Mouse (Mus musculus) induced T-regulatory cell, adult 2 months (primary cell): ENCODE measurements around the gene St3gal4.
"Not testable (repeated sequence)": the region's sequence is repeated elsewhere in the genome, so short reads cannot be mapped to it uniquely, and the experiment has no call there.

ENCODE experiments used
- DNase-seq: peaks from one replicate; pipeline ENCODE4 v3.0.0-alpha.2; 2012; ENCODE audit warnings: low read depth

The St3gal4 gene

DNA sequence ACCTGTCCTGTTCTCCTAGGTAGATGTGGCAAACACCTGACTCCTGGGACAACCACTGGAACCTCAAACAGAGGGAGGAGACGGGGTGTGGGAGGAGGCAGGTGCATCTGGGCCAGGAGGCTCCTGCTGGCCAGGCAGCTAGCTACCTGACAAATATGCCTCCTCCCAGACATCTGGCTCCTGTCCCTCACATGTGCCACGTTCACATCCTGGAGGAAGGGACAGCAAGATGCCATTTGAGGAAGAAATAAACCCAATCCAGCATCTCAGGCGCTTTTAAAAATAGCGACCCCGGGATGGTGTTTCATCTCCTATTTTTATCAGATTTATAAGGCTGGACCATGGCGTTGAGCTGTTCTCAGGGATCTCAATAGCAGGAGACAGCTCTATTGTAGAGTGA is at the start of gene St3gal4:
Gene St3gal4 (minus strand): TSS at position 101 of the 400 bp plus-strand sequence.
- no peak for DNase-seq

DNA sequence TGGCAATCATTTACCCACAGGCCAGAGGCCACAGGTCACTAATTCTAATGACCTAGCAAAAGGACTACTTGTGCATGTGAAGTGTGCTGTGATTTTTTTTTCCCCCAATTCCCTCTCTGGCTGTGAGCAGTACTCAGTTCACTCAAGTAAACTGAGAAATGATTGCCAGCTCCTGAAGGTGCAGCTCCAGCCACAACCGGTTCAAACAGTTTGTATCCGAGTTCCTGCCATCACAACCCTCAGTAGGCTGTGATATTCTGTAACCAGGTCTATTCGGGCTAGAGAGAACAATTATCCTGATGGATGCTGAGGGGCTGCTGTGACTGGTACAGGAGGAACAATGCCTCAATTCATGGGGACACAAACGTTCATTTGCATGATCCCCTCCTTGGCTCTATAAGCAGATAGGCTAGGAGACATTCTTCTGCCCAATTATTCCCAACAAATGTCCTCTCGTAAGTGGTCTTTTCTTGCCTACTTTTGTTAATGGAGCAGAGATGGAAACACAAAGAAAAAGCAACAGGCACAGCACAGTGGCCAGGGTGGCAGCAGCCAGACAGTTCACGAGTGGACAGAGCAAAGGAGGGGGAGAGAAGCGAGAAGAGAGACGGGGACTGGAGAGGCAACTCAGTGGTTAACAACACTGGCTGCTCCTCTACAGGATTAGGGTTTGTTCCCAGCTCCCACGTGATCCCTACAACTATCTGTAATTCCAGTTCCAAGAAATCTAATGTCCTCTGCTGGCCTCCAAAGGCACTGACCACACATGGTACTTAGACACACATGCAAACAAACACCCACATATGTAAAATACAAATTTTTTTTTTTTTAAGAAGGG is 47.9 kb upstream of the St3gal4 start:
- no peak for DNase-seq

DNA sequence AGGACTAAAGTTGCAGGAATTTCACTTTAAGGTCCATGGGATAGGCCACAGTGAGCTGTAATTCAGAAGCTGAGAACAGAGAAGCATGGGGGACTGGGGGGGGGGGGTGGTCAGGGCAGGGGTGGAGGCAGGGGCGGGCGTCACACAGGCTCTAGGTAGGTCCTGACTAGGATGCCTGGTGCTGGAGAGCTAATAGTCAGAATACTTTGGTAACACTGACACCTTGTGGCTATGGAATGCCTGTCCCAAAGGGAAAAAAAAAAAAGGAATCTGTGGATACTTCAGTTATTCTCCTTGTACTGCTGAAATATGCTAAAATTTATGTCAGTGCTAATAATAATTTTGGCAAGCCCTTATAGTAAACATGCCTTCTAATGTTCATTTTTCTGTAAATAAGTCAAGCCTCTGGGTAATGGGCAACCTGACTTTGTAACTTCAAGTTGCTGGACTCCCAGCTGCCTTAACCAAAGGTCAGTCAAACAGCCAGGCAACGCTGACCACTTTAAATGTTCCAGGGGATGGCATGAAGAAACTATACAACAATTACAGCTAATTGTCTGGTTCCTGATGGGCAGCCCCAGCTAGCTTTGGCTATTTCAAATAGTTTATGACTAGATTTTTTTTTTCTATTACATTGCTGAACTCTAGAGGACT is 47.2 kb upstream of the St3gal4 start:
- peak; percentile 64 for DNase-seq

DNA sequence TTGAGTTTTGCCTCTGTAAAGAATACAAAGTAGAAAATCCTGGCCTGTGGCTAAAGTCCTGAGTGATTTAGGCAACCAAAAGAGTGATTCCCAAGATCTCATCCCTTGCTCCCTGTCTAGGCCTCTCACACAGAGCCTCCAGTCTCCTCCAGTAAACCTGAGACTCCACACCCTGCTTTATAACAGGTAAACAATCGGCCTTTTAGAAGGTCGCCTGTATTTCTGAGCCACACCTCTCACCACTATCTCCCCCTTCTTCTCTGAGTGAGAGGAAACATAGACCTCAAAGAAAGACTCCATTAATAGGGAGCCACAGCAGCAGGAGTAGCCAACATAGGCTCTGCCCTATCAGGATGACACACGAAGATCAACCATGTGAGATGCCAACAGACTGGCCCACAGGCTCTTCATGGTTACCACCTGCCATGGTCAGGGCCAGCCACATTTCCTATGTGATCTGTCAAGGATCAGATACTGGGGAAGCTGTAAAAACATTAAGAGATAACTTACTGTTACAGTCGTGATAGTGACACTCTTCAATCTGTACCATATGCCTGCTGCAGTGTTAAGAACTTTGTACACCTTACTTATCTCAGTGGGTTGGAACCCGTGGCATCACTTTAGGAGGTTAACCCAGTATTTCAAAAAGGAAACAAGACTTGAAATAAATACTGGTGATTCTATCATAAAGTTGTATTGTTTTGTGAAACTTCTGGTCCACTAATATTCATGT is 45.2 kb upstream of the St3gal4 start:
- DNase-seq, result no peak

DNA sequence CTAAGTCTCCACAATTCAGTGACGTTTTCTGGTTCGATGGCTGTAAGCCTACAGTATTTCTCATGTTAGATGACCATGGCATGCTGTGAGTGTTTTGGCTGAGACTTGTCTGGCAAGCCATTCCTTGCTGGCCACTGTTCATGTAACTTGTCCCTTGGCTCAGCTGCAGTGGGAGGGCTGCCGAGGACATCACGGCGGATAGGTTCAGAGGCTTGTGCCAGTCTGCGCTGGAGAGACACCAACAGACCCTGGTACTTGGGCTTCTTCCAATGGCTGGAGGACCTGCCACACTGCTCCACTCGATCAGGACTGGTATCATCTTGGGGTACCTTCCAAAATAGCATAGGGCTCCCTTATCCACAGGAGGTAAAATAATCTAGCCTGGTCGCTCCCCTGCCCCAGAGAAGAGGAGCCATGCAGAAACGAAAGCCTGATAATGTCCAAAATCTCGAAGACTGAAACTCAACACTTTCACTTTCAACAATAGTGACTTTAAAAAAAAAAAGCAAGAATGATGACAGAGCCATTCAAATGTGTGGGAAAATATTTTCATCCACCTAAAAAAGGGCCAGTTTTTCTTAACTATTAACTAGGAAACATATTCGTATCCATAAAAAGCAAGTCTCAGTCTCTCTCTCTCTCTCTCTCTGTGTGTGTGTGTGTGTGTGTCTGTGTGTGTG is 44.1 kb upstream of the St3gal4 start:
- DNase-seq, result peak; percentile 12

DNA sequence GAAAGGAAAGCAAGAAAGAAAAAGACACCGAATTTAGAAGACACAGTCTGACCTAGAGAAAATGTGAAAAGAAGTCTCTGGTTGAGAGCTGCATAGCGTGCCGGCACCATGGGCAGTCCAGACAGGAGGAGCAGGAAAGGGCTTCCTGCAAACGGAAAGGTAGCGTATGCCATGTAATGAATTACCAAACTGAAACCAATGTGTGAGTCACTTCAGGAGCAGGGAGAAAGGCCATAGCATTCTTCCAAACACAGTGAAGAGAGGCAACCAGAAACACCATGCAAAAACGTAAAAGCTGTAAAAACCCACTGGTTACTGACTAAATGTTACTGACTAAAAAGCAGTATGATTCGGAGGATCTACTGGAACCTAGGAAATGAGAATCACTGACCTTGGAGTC is 42.7 kb upstream of the St3gal4 start:
- DNase-seq, result no peak

DNA sequence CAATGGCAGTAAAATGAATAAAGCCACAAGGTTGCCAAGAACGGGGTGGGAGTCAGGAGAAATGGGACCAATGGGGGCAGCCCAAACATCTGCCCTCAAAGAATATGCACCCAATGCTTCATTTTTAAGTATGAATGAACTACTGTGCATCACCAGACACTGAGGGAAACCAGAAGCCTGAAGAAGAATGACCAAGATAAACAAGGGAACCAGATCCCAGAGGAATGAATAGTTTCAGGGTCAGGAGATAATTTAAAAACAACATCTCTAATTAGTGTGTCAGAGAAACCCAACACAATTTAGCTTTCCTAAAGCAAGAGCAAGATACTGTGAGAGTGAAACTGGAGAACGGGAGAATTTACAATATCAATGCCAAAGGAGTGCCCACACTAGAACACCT is 41.6 kb upstream of the St3gal4 start:
- no peak for DNase-seq

DNA sequence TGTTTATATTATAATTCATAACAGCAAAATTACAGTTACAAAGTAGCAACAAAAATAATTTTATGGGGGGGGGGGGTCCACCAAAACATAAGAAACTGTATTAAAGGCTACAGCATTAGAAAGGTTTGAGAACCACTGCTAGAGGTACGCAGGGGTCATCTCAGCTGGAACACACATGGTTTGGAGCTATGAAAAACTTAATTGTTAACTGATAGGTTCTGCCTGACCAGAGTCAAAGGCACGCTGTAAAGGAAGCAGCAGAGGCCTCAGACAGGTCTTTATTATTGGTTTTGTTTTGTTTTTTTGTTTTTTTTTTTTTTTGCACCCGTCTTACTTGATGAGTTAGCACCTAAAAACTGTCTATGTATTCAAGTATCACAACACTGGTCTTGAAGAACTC is 39.4 kb upstream of the St3gal4 start:
- no peak for DNase-seq

DNA sequence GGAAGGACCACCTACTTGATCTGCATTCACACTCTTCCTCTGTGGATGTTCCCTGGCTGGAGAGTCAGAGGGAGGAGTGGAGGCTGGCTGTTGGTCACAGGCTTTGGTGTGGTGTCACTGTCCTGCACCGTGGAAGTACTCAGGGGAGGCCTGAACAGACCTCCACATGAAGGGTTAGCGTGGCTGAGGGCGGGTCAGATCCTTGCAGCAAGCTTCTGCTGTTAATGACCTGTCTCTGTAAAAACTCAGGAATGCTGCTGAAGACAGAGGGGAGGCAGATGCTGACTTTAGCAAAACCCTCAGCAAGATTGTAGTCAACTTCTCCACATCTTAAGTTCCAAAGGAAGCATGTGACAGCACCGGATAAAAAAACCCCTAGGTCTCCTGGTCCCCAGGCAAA is 37.8 kb upstream of the St3gal4 start:
- no peak for DNase-seq

DNA sequence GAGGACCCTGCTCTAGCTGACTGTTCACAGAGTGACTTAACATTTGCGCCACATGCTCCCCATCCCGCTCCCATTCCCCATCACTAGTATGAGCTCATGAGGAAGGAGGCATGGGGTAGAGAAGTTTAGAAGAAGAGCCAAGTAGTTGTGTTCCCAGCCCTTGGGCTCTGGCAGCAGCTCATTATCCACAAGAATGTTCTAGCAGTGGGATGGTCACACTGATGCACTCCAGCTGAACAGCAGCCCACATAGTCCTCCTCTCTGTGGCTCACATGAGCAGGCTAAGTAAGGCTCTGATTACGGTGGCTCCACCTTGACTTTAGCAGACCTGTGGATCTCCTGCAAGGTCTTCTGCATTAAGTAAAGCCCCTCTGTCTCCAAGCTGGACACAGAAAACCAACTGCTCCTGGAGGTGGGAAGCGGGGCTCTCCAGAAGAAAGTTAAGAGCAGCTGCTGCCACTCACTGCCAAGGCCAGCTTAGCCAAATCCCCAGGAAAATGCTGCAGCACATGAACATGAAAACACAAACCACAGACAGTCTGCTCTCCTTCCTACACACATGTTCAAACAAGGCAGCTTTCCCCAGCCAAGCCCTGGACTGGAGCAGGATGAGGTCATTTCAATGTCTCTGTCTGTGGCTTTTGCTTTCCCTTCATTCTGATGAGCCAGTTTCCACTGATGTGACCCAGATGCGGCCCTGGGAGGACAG is 37.1 kb upstream of the St3gal4 start:
- DNase-seq, result no peak

DNA sequence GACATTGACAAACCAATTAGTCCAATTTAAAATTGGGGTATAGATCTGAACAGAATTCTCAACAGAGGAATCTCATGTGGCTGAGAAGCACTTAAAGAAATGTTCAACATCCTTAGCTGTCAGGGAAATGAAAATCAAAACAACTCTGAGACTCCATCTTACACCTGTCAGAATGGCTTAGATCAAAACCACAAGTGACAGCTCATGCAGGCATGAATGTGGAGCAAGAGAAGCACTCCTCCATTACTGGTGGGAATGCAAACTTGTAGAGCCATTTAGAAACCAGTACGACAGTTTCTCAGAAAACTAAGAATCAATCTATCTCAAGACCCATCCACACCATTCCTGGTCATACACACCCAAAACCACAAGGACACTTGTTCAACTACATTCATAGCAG is 33.9 kb upstream of the St3gal4 start:
- no peak for DNase-seq

DNA sequence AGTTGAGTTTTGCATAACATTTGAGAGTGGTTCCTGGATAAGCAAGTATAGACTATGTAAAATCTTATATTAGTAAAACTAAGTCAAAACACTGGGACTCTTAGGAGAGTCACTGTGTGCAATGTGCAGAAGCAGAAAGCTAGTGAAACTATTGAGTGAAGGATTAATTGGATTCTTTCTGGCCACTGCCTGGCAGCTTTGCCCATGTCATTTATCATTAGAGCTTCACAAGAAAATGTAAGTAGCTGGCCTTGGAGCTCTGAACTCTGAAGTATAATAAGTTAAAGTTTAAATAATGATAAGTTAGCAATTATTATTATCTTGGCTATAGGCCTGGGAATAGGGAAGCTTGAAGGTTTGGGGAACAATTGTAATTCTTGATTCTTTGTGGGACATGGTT is 29.8 kb upstream of the St3gal4 start:
- DNase-seq, result not testable (repeated sequence)

DNA sequence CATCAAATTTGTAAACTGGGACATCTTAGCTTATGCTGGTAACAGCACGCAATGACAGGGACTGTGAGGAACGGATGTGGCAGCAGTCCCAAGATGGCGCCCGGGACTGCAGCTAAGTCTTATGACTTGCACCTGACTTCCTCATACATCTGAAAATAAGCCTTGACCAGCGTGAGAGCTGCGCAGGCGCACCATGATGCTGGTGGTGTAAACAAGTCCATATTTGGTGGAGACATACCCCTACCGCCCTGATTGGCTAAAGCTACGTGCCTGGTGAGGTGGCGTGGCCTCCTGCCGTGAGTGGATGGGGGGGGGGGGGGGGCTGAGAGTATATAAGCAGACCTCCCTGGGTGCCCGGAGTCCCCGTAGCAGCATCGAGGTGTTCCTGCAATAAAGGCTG is 28.2 kb upstream of the St3gal4 start:
- DNase-seq, result not testable (repeated sequence)

DNA sequence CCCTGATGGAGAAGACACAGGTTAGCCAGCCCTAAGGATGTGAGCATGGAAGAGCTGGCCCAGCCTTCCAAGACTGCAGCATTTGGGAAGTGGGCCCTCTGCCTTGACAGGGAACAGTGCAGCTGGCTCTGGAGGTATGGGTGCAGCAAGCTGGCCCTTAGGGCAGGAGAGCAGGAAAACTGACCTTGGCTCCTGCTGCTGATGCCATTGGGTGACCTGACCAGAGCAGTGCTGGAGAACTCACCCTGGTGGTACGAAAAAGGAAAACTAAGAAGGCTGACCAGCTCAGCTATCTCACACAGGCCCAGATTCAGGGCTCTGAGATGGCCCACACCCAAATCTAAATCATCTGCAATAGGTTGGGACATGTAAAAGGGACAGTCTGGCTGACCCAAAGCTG is 26.8 kb upstream of the St3gal4 start:
- no peak for DNase-seq

DNA sequence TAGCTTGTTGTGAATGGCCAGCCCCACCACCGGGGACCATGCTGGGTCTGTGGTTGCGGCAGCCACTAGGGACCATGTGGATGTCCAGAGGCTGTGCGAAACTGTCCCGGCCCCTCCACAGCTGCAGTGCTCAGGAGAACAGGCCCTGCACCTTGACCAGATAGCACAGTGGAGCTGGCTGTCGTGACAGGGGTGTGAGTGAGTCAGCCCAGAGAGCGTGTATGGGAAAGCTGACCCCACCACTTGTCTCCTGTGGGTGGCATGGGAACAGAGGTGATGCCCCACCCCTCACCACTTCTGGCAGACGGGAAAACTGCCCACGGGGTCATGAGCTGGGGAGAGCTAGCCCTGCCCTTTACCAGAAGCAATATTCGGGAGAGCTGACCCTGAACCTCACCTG is 26.1 kb upstream of the St3gal4 start:
- no peak for DNase-seq

DNA sequence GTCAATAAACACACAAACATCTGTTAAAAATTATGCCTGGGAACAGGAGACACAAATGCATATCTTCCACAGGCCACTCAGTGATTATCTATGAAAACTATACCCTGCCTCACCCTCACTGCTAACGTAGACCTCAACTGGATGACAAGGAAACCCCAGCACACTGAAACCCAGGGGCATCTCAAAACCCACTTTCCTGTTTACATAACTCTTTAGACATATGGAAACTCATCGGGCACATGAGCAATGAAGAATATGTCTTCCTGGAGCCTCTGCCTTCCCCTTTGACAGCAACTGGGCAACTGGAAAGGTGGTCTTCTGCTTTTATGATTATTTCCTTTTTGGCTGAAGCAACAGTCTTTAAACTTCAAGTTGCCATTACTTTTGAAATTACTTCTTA is 23.2 kb upstream of the St3gal4 start:
- no peak for DNase-seq

DNA sequence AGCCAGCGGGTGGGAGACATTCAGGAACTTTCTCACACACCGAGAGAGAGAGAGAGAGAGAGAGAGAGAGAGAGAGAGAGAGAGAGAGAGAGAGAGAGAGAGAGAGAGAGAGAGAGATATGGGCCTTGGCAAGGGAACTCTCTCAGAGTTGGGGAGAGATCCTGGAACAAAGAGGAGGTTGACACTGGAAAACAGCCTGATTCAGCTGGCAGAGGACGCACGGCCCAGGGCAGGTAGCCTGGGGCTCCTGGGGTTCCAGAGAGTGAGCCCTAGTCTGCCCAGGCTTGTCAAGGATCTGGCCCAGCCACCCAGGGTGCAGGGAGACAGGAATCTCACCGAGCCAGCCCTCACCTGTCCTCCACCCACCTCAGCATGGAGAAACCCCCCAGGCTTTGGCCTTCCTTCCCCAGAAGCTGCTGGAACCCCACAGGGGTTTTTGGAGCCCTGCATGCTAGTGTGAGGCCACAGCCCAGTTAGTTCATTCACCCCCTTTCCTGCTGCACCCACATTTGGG is 20.2 kb upstream of the St3gal4 start:
- DNase-seq, result no peak

DNA sequence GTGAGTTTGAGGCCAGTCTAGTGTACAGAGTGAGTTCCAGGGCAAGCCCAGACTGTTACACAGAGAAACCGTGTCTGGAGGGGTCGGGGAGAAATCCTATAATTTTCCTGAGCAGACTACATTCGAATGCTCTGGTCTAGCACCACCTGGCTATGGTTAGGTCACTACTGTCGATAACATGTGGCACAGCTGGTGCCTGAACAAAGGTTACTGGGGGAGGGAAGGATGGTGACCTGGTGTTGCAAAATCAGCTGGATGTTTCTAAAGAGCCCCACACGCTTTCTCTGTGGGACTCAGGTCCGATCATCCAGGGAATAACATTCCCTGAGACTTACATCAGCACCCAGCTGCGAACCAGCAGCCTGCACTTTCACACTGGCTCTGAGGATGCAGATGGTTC is 19.0 kb upstream of the St3gal4 start:
- no peak for DNase-seq

DNA sequence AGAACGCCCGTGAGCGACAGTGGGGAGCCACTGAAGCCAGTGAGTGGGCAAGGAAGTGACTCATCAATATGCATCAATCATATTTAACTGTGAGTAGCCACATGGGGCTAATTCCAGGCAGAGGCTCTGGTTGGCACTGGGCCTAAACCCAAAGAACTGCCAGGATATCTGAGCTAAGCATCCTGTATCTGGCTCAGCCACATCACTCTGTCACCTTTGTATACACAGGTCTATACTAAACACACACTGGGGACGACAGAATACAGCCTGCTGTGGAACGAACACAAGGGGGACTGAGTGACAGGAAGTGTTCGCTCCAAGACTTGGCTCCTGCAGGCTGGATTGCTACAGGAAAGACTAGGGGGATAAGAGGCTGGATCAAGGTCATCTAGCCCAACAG is 16.5 kb upstream of the St3gal4 start:
- DNase-seq, result no peak

DNA sequence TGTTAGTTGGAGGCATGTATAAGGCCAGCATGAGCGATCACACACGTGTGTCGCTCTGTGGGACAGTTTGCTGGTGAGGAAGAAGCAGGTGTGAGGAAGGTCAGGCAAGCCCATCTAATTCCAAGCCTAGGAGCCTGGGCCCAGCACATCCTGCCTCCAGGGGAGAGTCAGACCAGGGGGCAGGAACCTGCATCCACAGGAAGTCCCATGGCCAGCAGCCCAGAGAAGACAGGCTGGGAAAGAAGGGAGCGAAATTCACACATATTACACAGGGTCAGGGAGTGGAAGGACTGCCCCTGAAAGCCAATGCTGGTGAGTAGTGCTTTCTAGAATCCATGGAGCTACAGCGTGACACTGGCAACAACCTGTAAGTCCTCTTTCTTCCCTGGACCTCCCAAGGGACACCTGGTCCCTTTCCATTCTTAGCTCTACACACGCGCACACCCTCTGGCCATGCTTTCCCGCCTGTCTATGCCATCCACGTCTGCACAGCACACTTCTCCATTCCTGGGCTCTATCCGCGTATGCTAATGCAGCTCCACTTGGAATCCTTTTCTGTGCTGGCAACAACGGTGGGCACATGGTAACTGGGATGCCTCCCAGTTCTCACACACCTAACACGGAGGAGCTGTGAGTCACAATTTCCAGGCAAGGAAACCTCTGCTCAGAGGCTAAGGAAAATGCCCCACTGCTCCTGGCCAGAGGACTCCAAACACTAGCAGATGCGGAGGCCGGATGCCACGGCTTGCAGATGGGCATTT is 12.7 kb upstream of the St3gal4 start:
- no peak for DNase-seq

DNA sequence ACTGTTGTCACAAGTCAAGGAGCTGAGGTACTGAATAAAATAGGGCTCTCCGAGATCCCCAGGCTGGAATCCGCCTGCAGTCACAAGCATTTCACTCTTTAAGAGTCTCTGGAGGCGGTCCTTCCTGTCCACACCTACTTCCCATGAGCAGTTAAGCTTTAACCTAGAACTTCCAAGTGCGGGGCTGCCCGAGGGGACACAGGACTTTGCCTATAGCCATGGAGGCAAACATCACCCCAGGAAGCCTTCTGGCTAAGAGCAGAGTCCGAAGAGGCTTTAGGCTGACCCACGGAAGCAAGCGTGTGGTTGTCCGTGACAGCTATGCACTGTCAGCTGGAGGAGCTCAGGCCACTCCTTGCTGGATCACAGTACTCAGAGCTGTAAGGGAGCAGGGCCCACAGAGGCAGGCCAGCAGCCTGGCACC is 9.9 kb upstream of the St3gal4 start:
- DNase-seq, result no peak
